Mouse (Mus musculus) intestine, postnatal 0 days (tissue): ENCODE measurements around the gene Dsn1. TPM values are rescaled to one million over a fixed set of nuclear protein-coding genes. Genes with fewer than 3 reads are reported as not detected.

Source experiments
- ATAC-seq: fragments of 200-750 bp; cut with Nextera tagmentation; 2 replicates; pipeline ENCODE4 v1.8.0; 2017; ENCODE audit warnings: mild to moderate bottlenecking, moderate TSS enrichment, moderate library complexity
- H3K27ac ChIP-seq: fragments of 300-500 bp; sonication (generic); 2 replicates; pipeline ENCODE4 v1.5.1; 2014; ENCODE audit warnings: mild to moderate bottlenecking, low read depth, low read length, moderate library complexity
- H3K27me3 ChIP-seq: fragments of 300-500 bp; sonication (generic); replicated peaks from 2 replicates; pipeline ENCODE4 v1.6.1; 2014; ENCODE audit warnings: low read length, mixed read lengths; ENCODE audit not compliant: control insufficient read depth, insufficient read depth
- H3K36me3 ChIP-seq: fragments of 300-500 bp; sonication (generic); 2 replicates; pipeline ENCODE4 v1.6.1; 2014; ENCODE audit warnings: mild to moderate bottlenecking, moderate library complexity; ENCODE audit not compliant: control insufficient read depth, insufficient read depth
- H3K4me1 ChIP-seq: fragments of 300-500 bp; sonication (generic); replicated peaks from 2 replicates; pipeline ENCODE4 v1.6.1; 2014; ENCODE audit warnings: antibody characterized with exemption, low read length, mixed read lengths; ENCODE audit not compliant: control insufficient read depth, insufficient read depth
- H3K4me2 ChIP-seq: fragments of 300-500 bp; sonication (generic); replicated peaks from 2 replicates; pipeline ENCODE4 v1.6.1; 2014; ENCODE audit warnings: low read depth, mild to moderate bottlenecking, moderate library complexity
- H3K4me3 ChIP-seq: fragments of 300-500 bp; sonication (generic); 2 replicates; pipeline ENCODE4 v1.5.1; 2014; ENCODE audit warnings: low read depth, low read length
- H3K9ac ChIP-seq: fragments of 300-500 bp; sonication (generic); 2 replicates; pipeline ENCODE4 v1.6.1; 2014; ENCODE audit warnings: mild to moderate bottlenecking, low read depth, low read length
- H3K9me3 ChIP-seq: fragments of 300-500 bp; sonication (generic); 2 replicates; pipeline ENCODE4 v1.6.1; 2016; ENCODE audit warnings: mixed run types; ENCODE audit not compliant: control insufficient read depth
- CTCF ChIP-seq: sonication (generic); IDR thresholded peaks from 2 replicates; pipeline ENCODE4 v1.5.1; 2016; ENCODE audit warnings: low read depth, mild to moderate bottlenecking, control low read depth, antibody characterized with exemption, moderate library complexity
- WGBS: fragments of 180-500 bp; shearing (Covaris S2); extraction: QIAGEN DNeasy Blood & Tissue Kit; methylation state at CpG from one replicate; pipeline ENCODE4 v1.1.7; 2014; 5-methylcytosine and 5-hydroxymethylcytosine counted together
- polyA plus RNA-seq: library from polyadenylated mRNA; unstranded; fragments of >200 nt; fragmentation: Nextera tagmentation; extraction: Ambion mirVana; gene quantifications from 2 replicates; pipeline ENCODE4 v1.2.1, GENCODE M21; 2015

Dsn1 gene
- polyA plus RNA-seq, 1 experiment from 2014 or later, result 7.9 TPM

DNA sequence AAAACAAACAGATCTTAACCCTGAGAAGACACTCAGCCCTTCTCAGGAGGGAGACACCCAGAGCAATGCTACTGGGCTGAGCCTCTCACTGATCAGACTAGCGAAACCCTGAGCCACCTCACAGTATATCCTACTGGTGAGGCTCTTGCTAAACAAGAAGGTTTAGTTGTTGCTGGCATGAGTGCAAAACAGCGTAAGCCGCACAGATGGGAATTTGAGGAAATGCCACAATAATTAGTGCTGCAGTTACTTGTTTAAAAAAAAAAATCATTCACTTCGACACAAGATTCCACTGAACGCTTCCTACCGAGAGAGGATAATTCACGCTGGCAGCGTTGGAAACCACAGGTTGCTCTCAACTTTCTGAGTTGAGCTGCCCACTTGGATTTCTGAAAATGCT lies 36.6 kb upstream of the Dsn1 start:
- no peak for ATAC-seq
- H3K27me3 ChIP-seq, result no peaks in the 10 kb centered on the region
- H3K4me3 ChIP-seq, result no peak overlapping the region
- TF ChIP-seq CTCF, result no peak
- H3K9ac ChIP-seq, result no peak overlapping the region
- no peaks in the 10 kb centered on the region for H3K4me1 ChIP-seq
- no peak overlapping the region for H3K27ac ChIP-seq
- H3K4me2 ChIP-seq, result no peak overlapping the region
- WGBS, result 84% methylated on average over 8 of the region's 8 CpGs
- peaks cover 25% of the 10 kb centered on the region; the same call in 1 of the 2 replicates for H3K36me3 ChIP-seq
- H3K9me3 ChIP-seq, result no peaks in the 10 kb centered on the region

DNA sequence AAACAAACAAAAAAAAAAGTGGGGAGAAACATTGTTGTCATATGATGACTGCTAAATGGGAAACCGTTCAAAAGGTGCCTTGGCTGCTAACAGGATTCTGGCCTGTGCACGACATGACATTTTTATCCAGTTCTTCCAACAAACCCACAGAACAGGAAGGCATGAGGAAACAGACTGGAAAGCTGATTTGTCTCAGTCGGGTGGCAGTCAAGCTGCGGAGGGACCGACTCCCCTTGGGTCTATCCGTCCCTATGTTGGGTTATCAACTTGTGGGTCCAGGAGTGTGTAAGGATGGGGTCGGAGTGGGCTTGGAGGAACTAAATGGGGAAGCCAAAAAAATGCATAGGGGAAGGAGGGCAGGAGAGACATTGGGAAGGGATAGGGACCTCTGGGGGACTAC lies 34.5 kb upstream of the Dsn1 start:
- Histone ChIP-seq H3K9ac (no peak overlapping the region), H3K4me2 (no peak overlapping the region), H3K27me3 (no peaks in the 10 kb centered on the region), H3K36me3 (peaks cover 25% of the 10 kb centered on the region; the same call in 1 of the 2 replicates), H3K4me3 (no peak overlapping the region), H3K4me1 (no peaks in the 10 kb centered on the region), H3K9me3 (no peaks in the 10 kb centered on the region), H3K27ac (no peak overlapping the region)
- 90% methylated on average over 7 of the region's 7 CpGs for WGBS
- no peak for TF ChIP-seq CTCF
- ATAC-seq, result no peak

DNA sequence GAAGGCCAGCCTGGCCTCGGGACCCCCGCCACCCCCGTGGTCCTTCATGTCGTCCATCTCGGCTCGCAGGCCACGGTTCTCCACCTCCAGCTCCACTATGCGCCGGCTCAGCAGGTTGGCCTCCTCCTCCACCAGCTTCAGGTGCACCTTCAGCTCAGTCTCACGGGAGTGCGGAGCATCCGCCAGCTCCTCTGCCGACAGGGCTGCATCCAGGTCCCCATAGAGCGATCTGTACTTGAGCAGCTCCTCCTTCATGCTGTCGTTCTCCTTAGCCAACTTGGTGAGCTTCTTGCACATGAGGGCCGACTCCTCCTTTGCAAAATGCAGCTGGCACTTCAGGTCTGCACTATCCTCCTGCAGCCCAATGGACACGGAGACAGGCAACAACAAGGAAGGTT lies 33.7 kb upstream of the Dsn1 start:
- Histone ChIP-seq H3K36me3 (peaks cover 21% of the 10 kb centered on the region; the same call in 1 of the 2 replicates), H3K27ac (no peak overlapping the region), H3K27me3 (no peaks in the 10 kb centered on the region), H3K4me3 (no peak overlapping the region), H3K4me2 (no peak overlapping the region), H3K9me3 (no peaks in the 10 kb centered on the region), H3K9ac (no peak overlapping the region), H3K4me1 (no peaks in the 10 kb centered on the region)
- 80% methylated on average over 16 of the region's 17 CpGs for WGBS
- ATAC-seq, result no peak
- TF ChIP-seq CTCF, result no peak

DNA sequence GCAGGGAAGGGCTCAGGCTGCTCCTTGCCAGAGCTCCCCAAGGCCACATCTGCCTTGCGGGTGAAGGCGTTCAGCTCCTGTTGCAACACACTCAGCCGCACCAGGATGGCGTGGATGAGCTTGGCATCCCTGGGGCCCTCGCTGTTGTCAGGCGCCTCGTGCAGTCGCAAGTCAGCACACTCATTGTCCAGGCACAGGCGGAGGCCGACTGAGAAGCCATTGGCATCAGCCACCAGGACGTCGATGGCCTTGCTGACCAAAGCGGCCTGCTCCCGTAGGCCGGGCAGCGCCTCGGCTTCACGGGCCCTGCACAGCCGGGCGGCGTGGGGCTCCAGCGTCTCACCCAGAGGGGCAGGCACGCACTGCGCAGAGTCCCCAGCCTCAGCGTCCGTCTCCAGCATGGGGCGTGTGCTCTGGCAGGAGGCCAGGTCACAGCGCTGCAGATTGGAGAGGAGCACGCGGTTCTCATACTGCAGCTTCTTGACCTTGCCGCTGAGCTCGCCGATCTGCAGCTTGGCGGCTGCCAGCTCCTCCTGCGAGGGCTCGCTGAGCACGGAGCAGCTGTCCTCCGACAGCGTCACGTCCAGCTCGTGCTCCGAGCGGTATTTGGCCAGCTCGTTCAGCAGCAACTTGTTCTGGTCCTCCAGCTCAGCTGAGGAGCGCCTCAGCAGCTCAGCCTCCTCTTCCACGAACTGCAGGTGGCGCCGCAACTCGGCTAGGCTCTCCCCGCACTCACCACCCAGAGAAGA lies 33.1 kb upstream of the Dsn1 start:
- peak; percentile 51 for TF ChIP-seq CTCF
- Histone ChIP-seq H3K9me3 (no peaks in the 10 kb centered on the region), H3K4me3 (no peak overlapping the region), H3K4me1 (no peaks in the 10 kb centered on the region), H3K27me3 (no peaks in the 10 kb centered on the region), H3K36me3 (peaks cover 18% of the 10 kb centered on the region; the same call in 1 of the 2 replicates), H3K4me2 (no peak overlapping the region), H3K27ac (no peak overlapping the region), H3K9ac (no peak overlapping the region)
- WGBS, result 79% methylated on average over 49 of the region's 50 CpGs
- 0 out of 2 replicates have a peak, but pooled peaks have one; percentile 16 for ATAC-seq

DNA sequence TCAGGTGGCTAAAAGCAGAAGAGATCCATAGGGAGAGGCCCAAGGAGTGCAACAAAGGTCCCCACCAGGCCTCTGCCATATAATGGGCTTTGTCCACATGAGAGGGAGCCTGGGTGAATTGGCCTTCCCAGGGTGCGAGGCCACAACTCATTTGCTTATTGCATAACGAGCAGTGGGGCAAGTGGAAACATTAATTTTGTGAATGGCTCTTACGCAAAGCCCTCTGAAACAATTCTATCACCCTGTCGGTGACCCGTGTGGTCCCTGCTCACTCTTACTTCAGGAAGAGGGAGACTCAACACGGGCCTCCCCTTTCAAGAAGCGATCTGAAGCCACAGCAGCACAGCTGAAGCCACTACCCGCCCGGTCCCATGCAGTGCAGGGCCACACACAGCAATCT lies 30.3 kb upstream of the Dsn1 start:
- no peak for ATAC-seq
- no peaks in the 10 kb centered on the region for H3K27me3 ChIP-seq

DNA sequence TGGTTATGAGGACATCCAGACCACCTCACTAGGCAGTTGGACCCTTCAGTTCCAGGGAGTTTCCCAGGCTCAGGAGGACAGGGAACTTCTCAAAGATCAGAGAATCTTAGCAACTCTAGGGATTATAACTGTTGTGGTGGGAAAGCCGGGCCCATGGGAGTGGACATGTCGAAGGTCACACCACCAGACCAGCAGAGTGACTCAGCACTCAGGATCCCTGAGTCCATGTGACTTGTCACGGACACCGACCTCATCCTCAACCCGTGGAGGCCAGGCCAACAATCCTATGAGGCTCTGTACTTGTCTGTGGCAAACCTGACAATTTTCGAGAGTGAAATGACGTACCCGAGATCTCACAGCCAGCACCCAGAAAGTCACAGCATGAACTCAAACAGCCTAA lies 29.4 kb upstream of the Dsn1 start:
- no peak for ATAC-seq
- Histone ChIP-seq H3K27ac (no peak overlapping the region), H3K9me3 (no peaks in the 10 kb centered on the region), H3K36me3 (peaks cover 17% of the 10 kb centered on the region; the same call in 1 of the 2 replicates), H3K4me2 (no peak overlapping the region), H3K9ac (no peak overlapping the region), H3K4me1 (no peaks in the 10 kb centered on the region), H3K4me3 (no peak overlapping the region), H3K27me3 (no peaks in the 10 kb centered on the region)
- no peak for TF ChIP-seq CTCF
- 83% methylated on average over 8 of the region's 8 CpGs for WGBS

More for the DNA sequence above, 30.3 kb upstream of the Dsn1 start:
- no peak overlapping the region for H3K4me2 ChIP-seq
- H3K9ac ChIP-seq, result no peak overlapping the region
- no peaks in the 10 kb centered on the region for H3K4me1 ChIP-seq
- no peak overlapping the region for H3K4me3 ChIP-seq
- no peak overlapping the region for H3K27ac ChIP-seq
- TF ChIP-seq CTCF, result no peak
- 88% methylated on average over 9 of the region's 9 CpGs for WGBS
- H3K36me3 ChIP-seq, result peaks cover 17% of the 10 kb centered on the region; the same call in 1 of the 2 replicates
- H3K9me3 ChIP-seq, result no peaks in the 10 kb centered on the region
